Mouse (Mus musculus) right cerebral cortex, adult 18-20 months (tissue): ENCODE data around the gene Kcne1.

Source experiments
- DNase-seq: peaks from one replicate; pipeline ENCODE4 v3.0.0; 2022; ENCODE audit warnings: mixed read lengths

The Kcne1 gene

DNA sequence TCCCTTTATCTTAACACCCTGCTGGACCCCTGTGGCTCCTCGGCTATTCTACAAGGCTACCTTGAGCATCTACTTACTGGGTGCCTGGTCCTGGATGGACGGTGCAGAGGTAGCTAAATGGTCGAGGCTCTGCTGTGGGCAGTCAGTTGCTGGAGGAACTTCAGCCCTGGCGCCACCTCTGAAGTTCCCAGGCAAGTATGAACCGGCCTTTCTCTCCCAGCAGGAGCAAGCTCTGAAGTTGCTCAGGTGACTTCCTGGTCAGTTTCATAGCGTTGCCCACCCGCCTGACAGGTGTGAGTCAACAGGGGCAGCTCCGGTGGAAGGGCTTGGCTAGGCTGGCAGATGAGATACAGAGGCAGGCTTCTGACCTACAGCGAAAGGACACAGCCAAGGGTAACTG is at the start of gene Kcne1:
Gene Kcne1, minus strand, starts transcription at position 240 of the 400 bp plus-strand sequence.
- no peak for DNase-seq

DNA sequence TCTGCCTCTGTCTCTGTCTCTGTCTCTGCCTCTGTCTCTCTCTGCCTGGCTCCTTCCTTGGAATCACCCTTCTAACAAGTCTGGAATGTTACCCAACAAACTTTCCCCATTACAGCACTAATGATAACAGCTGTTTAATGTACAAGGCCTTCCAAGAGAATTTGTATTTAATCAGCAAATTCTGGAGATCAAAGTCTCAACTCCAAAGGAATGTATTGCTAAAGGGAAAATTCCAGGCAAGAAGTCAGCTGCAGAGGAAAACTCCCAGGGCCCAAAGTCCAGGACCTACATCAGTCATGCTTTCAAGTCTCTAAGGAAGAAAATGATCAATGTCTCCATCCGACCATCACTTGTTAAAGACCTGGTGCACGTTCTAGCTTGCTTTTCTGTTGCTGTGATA is 48.6 kb upstream of the Kcne1 start:
- no peak for DNase-seq

- DNase-seq: no peak
Observed at GRCm38 (mm10) chr16:92404141-92404540, 44.9 kb upstream of the Kcne1 start.

- no peak for DNase-seq
Observed at GRCm38 (mm10) chr16:92403069-92403468, 43.8 kb upstream of the Kcne1 start.

DNA sequence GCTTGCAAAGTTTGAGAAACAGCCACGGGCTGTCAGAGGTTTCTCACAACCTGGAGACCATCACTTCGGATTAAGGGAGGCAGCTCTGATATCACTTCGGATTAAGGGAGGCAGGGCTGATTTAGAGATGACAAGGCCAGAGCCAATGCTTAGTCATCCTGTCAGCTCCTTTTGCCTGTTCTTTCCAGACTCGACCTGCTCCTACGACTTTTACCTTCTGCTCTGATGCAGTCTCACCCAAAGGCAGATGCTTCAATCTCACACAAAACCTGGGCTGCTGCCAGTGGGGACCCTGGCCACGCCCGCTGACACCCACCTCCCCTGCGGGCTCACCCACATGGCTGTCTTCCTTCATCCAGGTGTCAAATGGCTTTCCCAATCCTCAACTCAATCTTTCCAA is 42.9 kb upstream of the Kcne1 start:
- DNase-seq: no peak

GRCm38 (mm10) chr16:92401206-92401605 is 41.9 kb upstream of the Kcne1 start:
- DNase-seq: no peak

DNA sequence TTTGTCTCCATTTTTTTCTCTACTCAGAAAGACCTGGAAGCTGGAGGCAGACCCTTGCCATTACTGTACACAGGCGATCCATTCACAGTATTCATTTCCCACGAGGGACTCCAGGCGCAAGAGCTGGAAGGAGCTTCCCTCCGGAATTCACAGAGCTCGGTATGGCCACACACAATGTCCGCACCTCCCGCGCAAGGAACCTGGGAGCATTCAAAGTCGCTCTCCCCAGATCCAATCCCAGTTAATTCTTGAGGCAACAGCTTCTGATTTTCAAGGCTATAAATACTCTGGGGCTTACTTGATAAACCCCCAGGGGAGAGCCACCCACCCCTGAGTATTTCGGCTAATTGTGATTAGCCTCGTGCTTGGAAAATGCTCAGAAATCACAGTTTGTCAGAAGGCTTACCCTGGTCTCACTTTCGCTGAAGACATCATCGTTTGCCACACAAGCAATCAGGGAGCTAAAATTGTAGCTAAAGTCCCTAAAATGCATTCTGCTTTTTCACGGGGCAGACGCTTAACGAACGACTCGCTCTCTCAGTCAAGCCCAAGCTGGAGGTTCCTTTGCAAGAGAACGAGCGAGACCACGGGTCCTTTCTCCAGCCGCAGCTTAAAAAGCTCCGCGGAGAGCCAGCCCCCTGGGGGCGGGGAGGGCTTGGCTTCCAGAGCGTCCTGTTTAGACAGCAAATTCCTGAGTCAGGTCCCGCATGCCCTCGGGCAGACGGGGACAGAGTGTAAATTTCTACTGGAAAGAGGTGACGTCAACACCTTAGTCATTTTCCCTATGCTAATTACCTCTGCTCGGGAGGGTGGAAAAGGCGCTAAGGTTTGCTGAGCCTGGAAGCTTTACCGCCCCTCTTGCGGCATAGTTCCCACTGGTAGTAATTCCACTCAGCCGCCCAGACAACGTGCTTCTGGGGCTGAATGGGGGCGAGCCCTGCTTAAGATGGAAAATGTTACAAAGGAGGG is 40.5 kb upstream of the Kcne1 start:
- DNase-seq: peak; percentile 79

DNA sequence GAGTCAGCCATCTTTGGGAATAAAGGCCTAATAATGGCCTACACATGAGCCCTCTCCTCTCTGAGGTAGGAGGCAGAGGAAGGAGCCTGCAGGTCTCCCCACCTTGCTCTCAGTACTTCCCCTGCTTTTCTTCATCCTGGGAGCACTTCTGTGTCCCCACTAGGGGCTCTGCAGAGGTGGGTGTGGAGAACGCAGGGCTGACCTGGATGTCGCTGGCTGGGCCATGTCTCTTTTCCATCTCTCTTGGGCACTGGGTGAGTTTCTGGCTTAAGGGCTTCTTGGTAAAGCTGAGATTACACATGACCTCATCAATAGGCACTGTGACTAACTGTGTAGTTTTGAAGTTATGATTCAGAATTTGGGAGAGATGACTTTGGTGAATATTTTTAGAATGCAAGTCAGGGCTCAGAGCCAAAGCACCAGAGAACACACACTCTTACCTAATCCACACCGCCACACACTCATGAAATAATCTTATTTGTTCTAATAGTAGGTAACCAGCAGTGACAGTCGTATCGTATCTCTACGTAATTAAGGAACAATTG is 39.4 kb upstream of the Kcne1 start:
- no peak for DNase-seq

GRCm38 (mm10) chr16:92397745-92398573 is 38.7 kb upstream of the Kcne1 start:
- no peak for DNase-seq

DNA sequence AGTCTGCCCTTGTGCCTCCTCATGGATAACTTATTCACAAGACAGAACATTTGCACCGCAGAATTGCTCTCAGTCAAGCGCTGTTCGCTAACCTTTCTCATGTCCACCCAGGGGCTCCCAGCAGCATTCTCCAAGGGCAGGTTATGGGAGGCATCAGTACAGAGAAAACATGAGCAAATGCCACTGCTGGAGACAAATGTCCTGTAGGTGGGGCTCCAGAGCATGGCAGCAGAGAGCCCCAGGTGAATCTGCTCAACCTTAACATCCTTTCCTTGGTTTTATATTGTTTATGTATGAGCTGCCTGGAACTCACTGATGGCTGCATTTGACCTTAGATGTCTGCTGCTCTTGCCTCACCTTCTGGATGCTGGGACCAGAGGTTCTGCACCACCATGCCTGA is 34.5 kb upstream of the Kcne1 start:
- DNase-seq: no peak

- no peak for DNase-seq
Observed at GRCm38 (mm10) chr16:92387692-92388091, 28.4 kb upstream of the Kcne1 start.

DNA sequence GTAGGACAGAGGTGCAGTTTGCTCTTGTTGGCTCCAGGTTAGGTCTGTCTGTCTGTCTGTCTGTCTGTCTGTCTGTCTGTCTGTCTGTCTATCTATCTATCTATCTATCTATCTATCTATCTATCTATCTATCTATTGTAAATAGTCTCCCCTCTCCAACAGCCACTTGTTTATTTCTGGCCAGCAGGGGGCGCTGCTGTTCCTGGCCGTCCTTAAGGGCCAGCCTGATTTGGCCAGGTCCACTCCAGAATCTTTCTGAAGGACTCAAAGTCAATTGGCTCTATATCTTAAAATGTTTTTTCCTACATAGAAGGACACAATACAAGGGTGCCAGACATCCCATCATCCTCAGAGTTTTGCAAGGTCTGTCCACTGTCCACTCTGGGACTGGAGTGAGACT is 25.8 kb upstream of the Kcne1 start:
- no peak for DNase-seq

DNA sequence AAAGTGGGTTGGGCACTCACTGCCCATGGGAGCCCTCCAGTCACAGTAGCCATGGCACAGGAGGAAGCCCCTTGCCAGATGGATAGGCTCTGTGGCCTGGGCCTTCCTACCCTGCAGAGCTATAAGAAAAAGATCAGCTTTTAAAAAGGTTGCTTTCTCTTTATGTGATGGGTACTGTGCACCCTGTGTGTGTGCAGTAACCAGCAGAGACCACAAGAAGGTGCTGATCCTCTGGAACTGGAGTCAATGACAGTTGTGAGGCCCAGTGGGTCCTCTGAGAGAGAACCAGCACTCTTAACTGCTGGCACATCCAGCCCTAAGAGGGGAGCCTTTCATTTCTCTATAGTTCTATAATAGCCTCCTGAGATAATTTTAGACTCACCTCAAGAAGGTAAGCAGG is 24.1 kb upstream of the Kcne1 start:
- DNase-seq: no peak

GRCm38 (mm10) chr16:92382508-92382907 is 23.2 kb upstream of the Kcne1 start:
- DNase-seq: peak; percentile 71

- DNase-seq: no peak
Observed at GRCm38 (mm10) chr16:92381092-92381491, 21.8 kb upstream of the Kcne1 start.

DNA sequence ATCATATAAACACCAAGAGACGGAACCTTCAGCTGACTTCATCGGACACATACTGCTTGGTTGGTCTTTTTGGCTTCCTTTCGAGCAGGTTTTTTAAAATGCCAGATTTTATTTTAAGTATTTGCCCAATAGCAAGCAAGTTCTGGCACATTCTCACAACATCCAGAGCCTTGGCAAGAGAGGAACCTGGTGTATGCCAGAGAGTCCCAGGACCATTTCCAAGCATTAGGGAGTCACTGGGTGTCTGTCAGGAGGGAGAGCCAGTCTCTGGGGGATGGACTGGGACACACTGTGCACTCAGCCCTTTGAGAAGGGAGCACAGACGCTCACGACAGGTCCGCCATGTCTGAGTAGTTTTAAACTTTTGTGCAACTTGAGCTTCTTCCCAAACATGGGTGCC is 17.7 kb upstream of the Kcne1 start:
- no peak for DNase-seq

GRCm38 (mm10) chr16:92371623-92372022 is 12.4 kb upstream of the Kcne1 start:
- no peak for DNase-seq

GRCm38 (mm10) chr16:92369260-92369659 is 10.0 kb upstream of the Kcne1 start:
- DNase-seq: no peak

DNA sequence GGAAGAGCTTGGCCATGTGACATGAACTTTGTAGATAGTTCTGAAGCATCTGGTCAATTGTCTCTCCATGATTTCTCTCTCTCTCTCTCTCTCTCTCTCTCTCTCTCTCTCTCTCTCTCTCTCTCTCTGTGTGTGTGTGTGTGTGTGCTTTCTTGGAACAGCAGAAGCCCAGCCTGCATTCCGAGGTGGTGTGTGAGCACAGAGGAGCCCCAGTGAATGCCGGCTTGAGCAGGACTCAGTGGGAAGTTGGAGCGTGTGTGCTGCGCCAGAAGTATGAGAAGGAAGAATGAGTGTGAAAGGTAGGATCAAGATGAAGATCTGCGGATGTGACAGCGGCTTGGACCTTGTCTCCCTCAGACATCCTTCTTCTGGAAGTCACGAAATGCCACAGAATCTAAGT is 6.2 kb upstream of the Kcne1 start:
- DNase-seq: no peak

DNA sequence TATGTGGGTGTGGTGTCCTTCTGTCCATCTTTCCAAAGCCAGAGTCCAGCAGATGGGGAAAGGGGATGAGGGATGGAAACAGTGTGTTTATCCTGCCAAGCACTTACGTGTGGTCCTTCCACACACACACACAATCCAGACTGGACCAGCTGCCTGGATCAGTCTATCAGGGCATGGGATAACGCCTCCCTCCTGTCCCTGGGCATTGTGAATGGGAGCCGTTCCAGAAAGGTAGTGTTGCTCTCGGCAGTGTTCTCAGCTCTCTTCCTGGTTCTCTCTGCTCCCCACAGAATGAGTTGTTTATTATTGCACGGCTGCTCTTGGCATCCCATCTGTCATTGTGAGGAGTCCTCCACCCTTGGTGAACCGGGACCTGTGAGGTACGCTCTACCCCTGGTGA is 1.4 kb upstream of the Kcne1 start:
- no peak for DNase-seq

DNA sequence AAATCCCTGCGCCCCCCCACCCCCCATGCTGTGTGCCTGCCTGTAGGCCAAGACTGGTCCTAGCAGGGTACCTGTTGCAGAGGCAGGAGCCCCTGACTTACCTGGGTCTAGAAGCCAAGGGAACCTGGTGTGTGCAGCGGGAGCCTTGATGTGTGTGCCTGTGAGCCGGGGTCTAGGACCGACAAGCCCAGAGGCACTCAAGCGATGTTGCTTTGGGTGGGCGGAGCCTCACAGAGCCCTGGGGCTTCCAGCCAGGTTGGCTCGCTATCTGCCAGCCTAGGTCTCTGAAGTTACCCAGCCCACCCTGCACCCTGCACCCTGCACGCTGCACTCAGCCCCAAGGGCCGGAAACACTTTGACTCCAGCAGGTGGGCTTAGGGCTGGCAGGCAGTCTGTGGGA is 534 bp downstream of the Kcne1 start:
- DNase-seq: no peak

DNA sequence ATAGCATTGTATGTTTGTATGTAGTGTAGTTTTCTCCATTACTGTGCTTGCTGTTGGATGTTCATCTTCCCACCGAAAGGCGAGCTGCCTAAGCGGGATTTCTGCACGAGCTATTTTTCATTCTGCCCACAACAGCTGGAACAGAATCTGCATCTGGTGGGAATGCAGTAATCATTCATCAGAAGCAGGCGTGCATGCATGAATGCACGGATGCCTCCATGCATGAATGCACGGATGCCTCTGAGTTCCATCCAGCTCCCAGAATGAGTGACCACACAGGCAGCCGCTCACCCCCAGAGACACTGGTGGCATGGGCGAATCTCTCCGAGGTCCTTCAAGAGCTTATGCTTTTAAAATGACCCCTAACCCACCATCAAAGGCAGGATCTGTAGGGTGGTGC is 1.7 kb downstream of the Kcne1 start:
- no peak for DNase-seq

- DNase-seq: no peak
Observed at GRCm38 (mm10) chr16:92357023-92357422, 2.2 kb downstream of the Kcne1 start.

GRCm38 (mm10) chr16:92355982-92356381 is 3.3 kb downstream of the Kcne1 start:
- DNase-seq: no peak
